Mouse (Mus musculus): ENCODE measurements around the gene Hif3a. TPM values are rescaled to one million over a fixed set of nuclear protein-coding genes. Genes with fewer than 3 reads are reported as not detected.
A peak's percentile ranks its signal among the peaks of the same experiment; 100 is the strongest.

Hif3a gene
- polyA plus RNA-seq, 1 experiment from 2014 or later = 5.2 TPM

DNA sequence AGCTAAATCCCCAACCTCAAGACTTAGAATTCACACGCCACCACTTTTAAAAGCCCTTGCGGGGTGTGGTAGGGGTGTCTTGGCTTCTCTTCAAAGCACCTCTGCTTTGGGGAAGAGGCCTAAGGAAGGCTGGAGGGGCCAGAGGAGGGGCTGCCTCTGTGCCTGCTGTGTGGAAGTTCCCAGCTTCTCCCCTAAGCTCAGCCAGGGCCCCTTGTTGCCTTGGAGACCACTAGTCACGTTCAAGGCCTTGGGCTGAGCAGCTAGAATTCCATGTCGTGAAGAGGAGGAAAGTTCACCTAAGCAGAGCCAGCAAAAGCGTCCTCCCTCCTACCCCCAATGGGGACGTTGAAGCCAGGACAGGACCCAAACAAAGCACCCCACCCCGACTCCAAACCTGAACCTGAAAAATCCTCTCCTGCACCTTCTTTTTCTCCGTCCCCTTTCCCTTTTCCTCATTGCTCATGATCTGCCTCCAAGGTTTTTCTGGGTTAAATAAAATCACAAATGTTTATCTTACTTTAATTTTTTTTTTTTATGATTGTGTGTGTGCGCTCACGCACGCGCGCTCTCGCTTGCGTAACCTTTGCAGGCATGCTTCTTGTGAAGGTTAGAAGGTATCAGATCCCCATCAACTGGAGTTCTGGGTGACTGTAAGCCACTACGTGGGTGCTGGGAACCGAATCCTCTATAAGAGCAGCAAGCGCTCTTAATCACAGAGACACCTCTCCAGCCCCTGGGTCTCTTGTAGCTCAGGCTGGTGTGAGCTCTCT lies 70.4 kb downstream of the Hif3a start:
- no peak overlapping the region for H3K4me3 ChIP-seq (ENCODE audit: low read depth, low read length)
- ATAC-seq (ENCODE audit: low FRiP score) = peak; percentile 79
- WGBS = 58% methylated on average over 18 of the region's 18 CpGs
- no peaks in the 10 kb centered on the region for H3K27me3 ChIP-seq (ENCODE audit: control insufficient read depth, insufficient read depth, low read length)
- H3K27ac ChIP-seq (ENCODE audit: low read depth, low read length) = peak overlapping the region; percentile 68
- H3K36me3 ChIP-seq (ENCODE audit: control insufficient read depth, insufficient read depth, low read length) = no peaks in the 10 kb centered on the region
- H3K9me3 ChIP-seq (ENCODE audit: control insufficient read depth, low read length) = no peaks in the 10 kb centered on the region
- H3K4me2 ChIP-seq = peak overlapping the region; percentile 12; the same call in 1 of the 2 replicates
- peak overlapping the region; percentile 7; the same call in 1 of the 2 replicates for H3K9ac ChIP-seq (ENCODE audit: low read length)
- peak; percentile 97 for DNase-seq (ENCODE audit: low spot score, missing footprints)
- peaks cover 39% of the 10 kb centered on the region for H3K4me1 ChIP-seq (ENCODE audit: control insufficient read depth, insufficient read depth, low read length)

DNA sequence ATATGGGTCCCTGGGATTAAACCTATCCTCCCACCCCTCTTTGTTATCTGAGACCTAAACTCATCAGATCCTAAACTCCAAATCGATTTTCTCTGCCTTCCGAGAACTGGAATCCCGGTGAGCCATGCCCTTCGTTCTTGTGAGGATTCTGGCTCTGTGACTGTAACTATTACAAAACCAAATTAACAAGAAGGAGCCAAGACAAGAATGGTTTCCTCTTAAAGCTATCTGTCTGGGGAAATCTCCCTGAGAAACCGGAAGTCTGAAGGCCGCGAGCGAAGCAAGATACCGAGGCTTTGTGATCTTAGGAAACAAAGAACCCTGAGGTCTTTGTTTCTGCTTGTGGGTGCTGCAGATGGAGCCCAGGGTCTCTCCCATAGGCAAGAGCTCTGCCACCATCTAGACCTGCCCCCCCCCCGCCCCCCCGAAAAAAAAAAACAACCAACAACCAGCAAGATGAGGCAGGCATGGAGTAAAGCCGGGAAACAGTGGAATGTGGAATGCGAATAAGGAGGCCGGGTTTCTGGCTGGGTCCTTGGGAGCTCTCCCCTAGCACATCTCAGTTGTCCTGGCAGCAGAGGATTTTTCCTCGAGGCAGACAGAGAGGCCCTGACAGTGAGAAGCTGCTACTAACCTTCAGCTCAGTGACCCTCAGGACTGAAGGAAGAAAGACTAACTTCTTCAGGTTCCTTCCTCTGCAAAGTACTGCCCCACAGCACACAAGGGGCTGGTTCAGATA lies 72.1 kb downstream of the Hif3a start:
- Histone ChIP-seq H3K27ac (ENCODE audit: low read depth, low read length) (peak overlapping the region; percentile 58), H3K4me3 (ENCODE audit: low read depth, low read length) (no peak overlapping the region), H3K27me3 (ENCODE audit: control insufficient read depth, insufficient read depth, low read length) (no peaks in the 10 kb centered on the region), H3K9ac (ENCODE audit: low read length) (no peak overlapping the region), H3K4me1 (ENCODE audit: control insufficient read depth, insufficient read depth, low read length) (peaks cover 32% of the 10 kb centered on the region), H3K4me2 (peak overlapping the region; percentile 16; the same call in 1 of the 2 replicates), H3K36me3 (ENCODE audit: control insufficient read depth, insufficient read depth, low read length) (no peaks in the 10 kb centered on the region), H3K9me3 (ENCODE audit: control insufficient read depth, low read length) (no peaks in the 10 kb centered on the region)
- peak; percentile 88 for DNase-seq (ENCODE audit: low spot score, missing footprints)
- ATAC-seq (ENCODE audit: low FRiP score) = no peak
- 28% methylated on average over 15 of the region's 15 CpGs for WGBS

DNA sequence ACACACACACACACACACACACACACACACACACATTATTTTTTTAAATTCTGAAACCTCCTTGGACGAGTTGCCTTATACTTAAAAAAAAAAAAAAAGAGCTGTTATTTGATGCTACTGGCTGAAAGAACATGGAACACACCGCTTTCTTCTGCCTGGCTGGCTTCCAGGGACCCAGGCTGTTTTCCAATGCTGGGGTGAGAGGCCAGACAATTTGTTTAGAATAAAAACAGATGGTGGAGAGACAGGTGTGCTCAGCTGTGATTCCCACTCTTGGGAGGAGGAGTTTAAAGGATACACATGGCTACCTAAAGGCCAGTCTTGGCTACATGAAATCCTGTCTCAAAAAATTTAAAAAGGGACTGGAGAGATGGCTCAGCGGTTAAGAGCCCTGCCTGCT lies 73.8 kb downstream of the Hif3a start:
- WGBS = 74% methylated on average over 3 of the region's 3 CpGs
- H3K4me3 ChIP-seq (ENCODE audit: low read depth, low read length) = no peak overlapping the region
- no peaks in the 10 kb centered on the region for H3K9me3 ChIP-seq (ENCODE audit: control insufficient read depth, low read length)
- ATAC-seq (ENCODE audit: low FRiP score) (no peak), DNase-seq (ENCODE audit: low spot score, missing footprints) (no peak)
- H3K27me3 ChIP-seq (ENCODE audit: control insufficient read depth, insufficient read depth, low read length) = no peaks in the 10 kb centered on the region
- peak overlapping the region; percentile 25; the same call in 1 of the 2 replicates for H3K27ac ChIP-seq (ENCODE audit: low read depth, low read length)
- no peaks in the 10 kb centered on the region for H3K36me3 ChIP-seq (ENCODE audit: control insufficient read depth, insufficient read depth, low read length)
- no peak overlapping the region for H3K9ac ChIP-seq (ENCODE audit: low read length)
- no peak overlapping the region for H3K4me2 ChIP-seq
- peaks cover 22% of the 10 kb centered on the region for H3K4me1 ChIP-seq (ENCODE audit: control insufficient read depth, insufficient read depth, low read length)

GRCm38 (mm10) chr7:16987541-16988149 lies 74.6 kb downstream of the Hif3a start:
- H3K4me3 ChIP-seq (ENCODE audit: low read depth, low read length) = no peak overlapping the region
- ATAC-seq (ENCODE audit: low FRiP score) (no peak), DNase-seq (ENCODE audit: low spot score, missing footprints) (no peak)
- H3K9ac ChIP-seq (ENCODE audit: low read length) = no peak overlapping the region
- peak overlapping the region; percentile 52 for H3K27ac ChIP-seq (ENCODE audit: low read depth, low read length)
- H3K27me3 ChIP-seq (ENCODE audit: control insufficient read depth, insufficient read depth, low read length) = no peaks in the 10 kb centered on the region
- H3K9me3 ChIP-seq (ENCODE audit: control insufficient read depth, low read length) = no peaks in the 10 kb centered on the region
- H3K4me1 ChIP-seq (ENCODE audit: control insufficient read depth, insufficient read depth, low read length) = peaks cover 29% of the 10 kb centered on the region
- no peak overlapping the region for H3K4me2 ChIP-seq
- no peaks in the 10 kb centered on the region for H3K36me3 ChIP-seq (ENCODE audit: control insufficient read depth, insufficient read depth, low read length)
- 75% methylated on average over 7 of the region's 7 CpGs for WGBS

- peak within 1 kb of the TSS; percentile 22; the same call in 1 of the 2 replicates for H3K27ac ChIP-seq (ENCODE audit: low read depth, low read length)
- ATAC-seq (ENCODE audit: low FRiP score) (peak; percentile 86), DNase-seq (ENCODE audit: low spot score, missing footprints) (peak; percentile 96)
- no peaks in the 10 kb centered on the region for H3K27me3 ChIP-seq (ENCODE audit: control insufficient read depth, insufficient read depth, low read length)
- peaks cover 20% of the 10 kb centered on the region for H3K4me1 ChIP-seq (ENCODE audit: control insufficient read depth, insufficient read depth, low read length)
- H3K4me3 ChIP-seq (ENCODE audit: low read depth, low read length) = peak within 1 kb of the TSS; percentile 39
- 19% methylated on average over 26 of the region's 26 CpGs for whole genome bisulfite sequencing
- H3K36me3 ChIP-seq (ENCODE audit: control insufficient read depth, insufficient read depth, low read length) = no peaks in the 10 kb centered on the region
- peak within 1 kb of the TSS; percentile 55 for H3K9ac ChIP-seq (ENCODE audit: low read length)
- H3K4me2 ChIP-seq = peak within 1 kb of the TSS; percentile 65
- no peaks in the 10 kb centered on the region for H3K9me3 ChIP-seq (ENCODE audit: control insufficient read depth, low read length)
These were observed 79.2 kb downstream of the Hif3a start, which contains the start of gene Gm42372 for GRCm38 (mm10) chr7:16982859-16983568. Gm42372 (plus strand) TSS chr7:16983086.

Other genes starting within 250 kb of the Hif3a start
- 111 and 115 TPM in 2 replicates for gene Strn4, start 246.5 kb downstream of the Hif3a start, polyA plus RNA-seq (2014; fragmentation: Nextera tagmentation; extraction: Ambion mirVana)
- gene Fkrp, start 245.7 kb downstream of the Hif3a start, polyA plus RNA-seq (2014; fragmentation: Nextera tagmentation; extraction: Ambion mirVana) = 24.3 and 25.9 TPM in 2 replicates
- gene Prkd2, start 219.5 kb downstream of the Hif3a start, polyA plus RNA-seq (2014; fragmentation: Nextera tagmentation; extraction: Ambion mirVana) = 9.2 and 10.3 TPM in 2 replicates
- gene Dact3, start 187.1 kb downstream of the Hif3a start, polyA plus RNA-seq (2014; fragmentation: Nextera tagmentation; extraction: Ambion mirVana) = 4.8 and 5.3 TPM in 2 replicates
- 9.7 and 10.2 TPM in 2 replicates for gene Gng8, start 170.6 kb downstream of the Hif3a start, polyA plus RNA-seq (2014; fragmentation: Nextera tagmentation; extraction: Ambion mirVana)
- 0.94 and 1.2 TPM in 2 replicates for gene Ptgir, start 155.9 kb downstream of the Hif3a start, polyA plus RNA-seq (2014; fragmentation: Nextera tagmentation; extraction: Ambion mirVana)
- gene Calm3, start 138.3 kb downstream of the Hif3a start, polyA plus RNA-seq (2014; fragmentation: Nextera tagmentation; extraction: Ambion mirVana) = 284 and 295 TPM in 2 replicates
- 8.3 and 8.6 TPM in 2 replicates for gene Pnmal2, start 117.7 kb downstream of the Hif3a start, polyA plus RNA-seq (2014; fragmentation: Nextera tagmentation; extraction: Ambion mirVana)
- gene Pnmal1, start 102.7 kb downstream of the Hif3a start, polyA plus RNA-seq (2014; fragmentation: Nextera tagmentation; extraction: Ambion mirVana) = 22.5 and 23.7 TPM in 2 replicates
- gene Gm42372, start 79.3 kb downstream of the Hif3a start, polyA plus RNA-seq (2014; fragmentation: Nextera tagmentation; extraction: Ambion mirVana) = 1.6 and 2.5 TPM in 2 replicates
- gene Ccdc8, start 69.7 kb downstream of the Hif3a start, polyA plus RNA-seq (2014; fragmentation: Nextera tagmentation; extraction: Ambion mirVana) = 13.2 and 14.7 TPM in 2 replicates
- gene Ppp5c, start 34.5 kb downstream of the Hif3a start, polyA plus RNA-seq (2014; fragmentation: Nextera tagmentation; extraction: Ambion mirVana) = 101 and 108 TPM in 2 replicates
- 0.10 and 0.22 TPM in 2 replicates for gene Psg16, start 11.6 kb upstream of the Hif3a start, polyA plus RNA-seq (2014; fragmentation: Nextera tagmentation; extraction: Ambion mirVana)
- gene Ceacam3, start 87.9 kb upstream of the Hif3a start, polyA plus RNA-seq (2014; fragmentation: Nextera tagmentation; extraction: Ambion mirVana) = not detected in 2 replicates
- not detected in 2 replicates for gene Psg29, start 141.1 kb upstream of the Hif3a start, polyA plus RNA-seq (2014; fragmentation: Nextera tagmentation; extraction: Ambion mirVana)

Measured in midbrain, embryonic 11.5 days (tissue).